Mouse (Mus musculus) limb, embryonic 13.5 days (tissue): ENCODE results near the gene Clec11a. TPM values are rescaled to one million over a fixed set of nuclear protein-coding genes. Genes with fewer than 3 reads are reported as not detected.

Experiments
- ATAC-seq: fragments of 200-750 bp; cut with Nextera tagmentation; 2 replicates; pipeline ENCODE4 v1.8.0; 2017; ENCODE audit warnings: low read depth, moderate number of reproducible peaks, moderate TSS enrichment; ENCODE audit not compliant: low FRiP score
- H3K27ac ChIP-seq: fragments of 300-500 bp; sonication (generic); 2 replicates; pipeline ENCODE4 v1.5.1; 2015; ENCODE audit warnings: inconsistent platforms, mild to moderate bottlenecking, moderate library complexity
- H3K27me3 ChIP-seq: fragments of 300-500 bp; sonication (generic); 2 replicates; pipeline ENCODE4 v1.6.1; 2015; ENCODE audit warnings: mild to moderate bottlenecking, inconsistent platforms
- H3K36me3 ChIP-seq: fragments of 300-500 bp; sonication (generic); 2 replicates; pipeline ENCODE4 v1.6.1; 2015; ENCODE audit warnings: inconsistent platforms, mild to moderate bottlenecking, moderate library complexity
- H3K4me1 ChIP-seq: fragments of 300-500 bp; sonication (generic); 2 replicates; pipeline ENCODE4 v1.6.1; 2015; ENCODE audit warnings: inconsistent platforms
- H3K4me2 ChIP-seq: fragments of 300-500 bp; sonication (generic); replicated peaks from 2 replicates; pipeline ENCODE4 v1.6.1; 2015; ENCODE audit warnings: inconsistent platforms, mild to moderate bottlenecking, moderate library complexity
- H3K4me3 ChIP-seq: fragments of 300-500 bp; sonication (generic); 2 replicates; pipeline ENCODE4 v1.5.1; 2015; ENCODE audit warnings: moderate library complexity, mild to moderate bottlenecking, inconsistent platforms
- H3K9ac ChIP-seq: fragments of 300-500 bp; sonication (generic); 2 replicates; pipeline ENCODE4 v1.6.1; 2015; ENCODE audit warnings: mild to moderate bottlenecking, inconsistent platforms
- H3K9me3 ChIP-seq: fragments of 300-500 bp; sonication (generic); 2 replicates; pipeline ENCODE4 v1.6.1; 2016; ENCODE audit warnings: inconsistent platforms
- WGBS: fragments of 180-500 bp; shearing (Covaris S2); methylation state at CpG from one replicate; pipeline ENCODE4 v1.1.7; 2015; 5-methylcytosine and 5-hydroxymethylcytosine counted together
- polyA plus RNA-seq: library from polyadenylated mRNA; unstranded; fragments of >200 nt; fragmentation: Nextera tagmentation; extraction: Ambion mirVana; gene quantifications from 2 replicates; pipeline ENCODE4 v1.2.1, GENCODE M21; 2015

Clec11a gene
- polyA plus RNA-seq, 1 experiment from 2014 or later, result 6.3 TPM

DNA sequence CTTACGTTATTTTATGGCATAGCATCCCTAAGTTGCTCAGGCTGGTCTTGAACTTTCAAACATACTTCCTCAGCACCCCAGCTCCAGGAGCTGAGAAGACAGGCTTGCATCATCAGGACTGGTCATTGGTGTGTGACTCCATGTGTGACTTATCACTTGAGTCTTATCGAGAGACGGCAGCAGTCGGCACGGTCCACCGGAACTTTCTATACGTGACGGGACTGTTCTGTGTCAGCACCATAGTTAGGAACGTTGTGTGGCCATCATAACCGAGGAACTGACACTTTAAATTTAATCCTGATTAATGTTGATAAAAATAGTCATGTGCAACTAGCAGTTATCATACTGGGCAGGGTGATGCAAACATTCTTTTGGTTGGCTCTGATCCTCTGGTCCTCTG lies 34.4 kb upstream of the Clec11a start:
- 91% methylated on average over 10 of the region's 10 CpGs for WGBS
- no peak overlapping the region for H3K27ac ChIP-seq
- no peaks in the 10 kb centered on the region for H3K9me3 ChIP-seq
- H3K9ac ChIP-seq, result no peak overlapping the region
- no peak overlapping the region for H3K4me2 ChIP-seq
- ATAC-seq, result no peak
- H3K4me3 ChIP-seq, result no peak overlapping the region
- peaks cover 96% of the 10 kb centered on the region for H3K27me3 ChIP-seq
- H3K36me3 ChIP-seq, result no peaks in the 10 kb centered on the region
- peaks cover under 1% of the 10 kb centered on the region for H3K4me1 ChIP-seq

DNA sequence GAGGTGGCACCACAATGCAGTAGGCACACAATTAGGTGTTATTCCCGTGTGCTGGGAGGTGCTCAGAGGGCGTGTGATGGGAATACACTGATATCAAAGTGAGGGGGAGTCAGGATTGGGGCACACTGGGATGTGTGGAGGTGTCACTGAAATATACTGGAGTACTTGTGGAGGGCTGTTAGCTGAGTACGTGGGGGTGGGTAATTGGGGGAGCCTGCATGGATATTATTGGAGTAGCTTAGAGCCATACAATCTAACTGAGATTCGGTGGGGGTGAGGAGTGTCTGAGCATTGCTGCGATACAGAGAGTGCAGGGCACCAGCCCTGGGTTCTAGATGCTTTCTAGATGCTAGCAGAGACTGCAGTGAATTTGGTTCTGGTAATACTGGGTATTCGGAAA lies 33.5 kb upstream of the Clec11a start:
- H3K4me2 ChIP-seq, result no peak overlapping the region
- WGBS, result 67% methylated on average over 6 of the region's 6 CpGs
- peaks cover 9% of the 10 kb centered on the region for H3K4me1 ChIP-seq
- H3K9me3 ChIP-seq, result no peaks in the 10 kb centered on the region
- no peaks in the 10 kb centered on the region for H3K36me3 ChIP-seq
- H3K4me3 ChIP-seq, result no peak overlapping the region
- no peak overlapping the region for H3K27ac ChIP-seq
- no peak overlapping the region for H3K9ac ChIP-seq
- ATAC-seq, result no peak
- peaks cover 97% of the 10 kb centered on the region for H3K27me3 ChIP-seq

DNA sequence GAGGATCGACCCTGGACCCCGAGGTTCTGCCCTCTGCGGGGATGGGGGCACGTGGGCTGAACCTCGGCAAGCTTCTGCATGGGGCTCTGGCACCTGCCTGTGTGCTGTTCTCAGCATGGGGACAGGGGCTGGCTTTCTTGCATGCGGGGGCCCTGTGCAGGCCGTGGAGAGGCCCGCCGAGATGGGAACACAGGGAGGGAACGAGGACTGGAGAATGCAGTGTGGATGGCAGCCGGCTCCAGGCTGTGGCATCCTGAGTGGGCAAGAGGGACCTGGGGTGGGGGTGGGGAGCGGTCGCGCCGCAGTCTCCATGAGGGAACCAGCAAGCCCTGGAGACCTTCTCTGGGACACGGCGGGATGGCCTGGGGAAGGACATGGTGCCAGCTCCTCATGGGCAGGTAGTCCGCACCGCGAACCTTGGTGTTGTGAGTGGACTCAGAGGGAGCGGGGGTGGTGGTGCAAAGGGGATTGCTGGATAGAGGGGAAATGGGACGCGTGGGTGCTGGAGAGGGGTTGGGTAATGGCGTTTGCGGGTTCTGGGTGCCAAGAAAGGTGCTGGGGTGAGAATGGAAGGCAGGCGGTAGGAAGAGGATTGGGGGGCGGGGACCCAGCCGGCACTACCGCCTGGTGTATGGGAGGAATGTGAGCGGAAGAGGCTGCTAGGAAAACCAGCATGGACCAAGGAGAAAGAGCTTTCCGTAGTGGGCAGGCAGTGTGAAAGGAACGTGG lies 30.6 kb upstream of the Clec11a start:
- Histone ChIP-seq H3K4me2 (no peak overlapping the region), H3K27me3 (peaks cover 98% of the 10 kb centered on the region), H3K36me3 (no peaks in the 10 kb centered on the region; the same call in 1 of the 2 replicates), H3K4me1 (peaks cover 9% of the 10 kb centered on the region), H3K9me3 (no peaks in the 10 kb centered on the region), H3K27ac (no peak overlapping the region), H3K9ac (no peak overlapping the region), H3K4me3 (no peak overlapping the region)
- ATAC-seq, result no peak
- WGBS, result 3% methylated on average over 32 of the region's 32 CpGs

DNA sequence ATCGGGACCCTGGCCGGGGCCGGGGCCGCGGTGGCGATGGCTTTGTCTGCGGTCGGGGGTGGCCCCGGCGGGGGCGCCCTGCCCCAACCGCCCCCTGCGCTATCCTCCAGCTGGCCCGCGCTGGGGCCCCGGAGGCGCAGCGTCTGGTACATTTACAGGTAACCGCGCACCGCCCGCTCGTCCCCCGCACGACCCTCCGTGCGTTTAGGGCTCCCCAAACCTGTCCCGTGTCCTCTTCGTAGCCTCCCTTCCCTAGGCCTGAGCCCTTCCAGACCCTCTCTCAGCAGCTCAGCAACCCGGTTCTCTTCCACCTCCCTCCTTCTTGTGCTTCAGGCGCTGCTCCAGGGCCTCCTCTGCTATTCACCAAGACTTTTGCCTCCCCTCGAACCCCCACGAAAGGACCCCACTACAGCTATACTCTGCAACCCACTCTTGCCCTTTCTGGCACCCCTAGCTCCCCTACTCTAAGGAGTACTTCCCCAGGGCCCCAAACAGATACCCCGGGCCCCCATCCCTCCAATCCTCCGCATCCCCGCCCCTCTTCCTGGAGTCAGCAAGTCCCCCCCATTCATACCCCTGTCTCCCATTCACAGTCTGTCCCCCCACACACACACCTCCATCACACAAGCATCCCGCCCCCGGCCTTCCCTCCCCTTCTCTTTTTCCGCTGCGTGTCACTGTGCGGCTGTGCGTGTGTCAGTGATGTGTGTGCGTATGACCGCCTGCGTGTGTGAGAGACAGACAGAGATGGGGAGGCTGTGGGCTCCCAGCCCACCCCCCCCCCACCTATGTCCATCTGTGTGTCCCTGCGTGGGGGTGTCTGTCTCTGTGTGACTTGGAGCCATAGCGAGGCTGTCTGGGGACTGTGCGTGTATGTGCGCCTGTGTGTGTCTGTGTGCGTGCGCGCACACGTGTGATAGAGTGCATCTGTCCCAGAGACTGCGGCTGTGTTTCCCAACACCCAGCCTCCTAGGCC lies 29.6 kb upstream of the Clec11a start:
- 2% methylated on average over 38 of the region's 54 CpGs for WGBS
- Histone ChIP-seq H3K27me3 (peaks cover 97% of the 10 kb centered on the region), H3K9me3 (no peaks in the 10 kb centered on the region), H3K4me2 (peak overlapping the region; percentile 78), H3K4me1 (peaks cover 9% of the 10 kb centered on the region), H3K4me3 (peak overlapping the region; percentile 46), H3K9ac (no peak overlapping the region), H3K36me3 (no peaks in the 10 kb centered on the region; the same call in 1 of the 2 replicates), H3K27ac (no peak overlapping the region)
- ATAC-seq, result no peak

DNA sequence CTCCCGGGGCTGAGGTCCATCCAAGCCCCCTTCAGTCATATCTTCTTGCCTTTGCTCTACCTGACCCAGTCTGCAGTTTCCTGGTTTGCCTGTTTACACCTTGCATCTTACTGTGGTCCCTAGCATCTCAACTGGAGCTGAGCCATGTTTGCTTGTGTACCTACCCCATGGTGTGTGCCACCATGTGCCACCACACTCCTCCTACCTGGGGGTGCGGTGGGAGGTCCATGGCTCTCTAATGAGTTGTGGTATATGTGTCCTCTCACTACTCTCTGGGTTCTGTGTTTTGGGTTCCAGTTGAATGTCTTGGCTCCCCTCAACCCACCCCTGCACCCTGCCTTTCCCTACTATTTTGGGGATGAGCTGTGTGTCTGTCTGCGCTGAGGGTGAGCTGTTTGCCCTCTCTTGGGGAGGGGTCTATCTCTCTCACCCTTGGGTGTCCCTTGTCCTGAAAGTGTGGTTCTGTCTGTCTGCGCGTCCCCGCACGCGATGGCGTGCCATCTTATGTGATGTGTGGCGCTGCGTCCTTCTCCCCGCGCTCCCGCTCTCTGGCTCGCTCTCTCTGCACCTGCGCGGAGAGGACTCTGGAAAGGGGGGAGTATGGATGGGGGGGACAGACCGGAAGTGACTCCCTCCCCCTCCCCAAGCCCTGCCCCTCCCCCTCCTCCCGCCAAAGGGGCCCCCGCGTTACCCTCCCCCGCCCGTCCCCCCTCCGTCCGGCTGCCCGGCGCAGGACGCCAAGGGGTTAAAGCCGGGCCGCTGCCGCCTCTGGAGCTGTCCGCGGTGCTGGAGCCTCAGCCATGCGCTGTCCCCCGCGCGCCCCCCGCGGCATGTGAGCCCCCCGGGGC lies 28.6 kb upstream of the Clec11a start:
- WGBS, result 6% methylated on average over 18 of the region's 40 CpGs

DNA sequence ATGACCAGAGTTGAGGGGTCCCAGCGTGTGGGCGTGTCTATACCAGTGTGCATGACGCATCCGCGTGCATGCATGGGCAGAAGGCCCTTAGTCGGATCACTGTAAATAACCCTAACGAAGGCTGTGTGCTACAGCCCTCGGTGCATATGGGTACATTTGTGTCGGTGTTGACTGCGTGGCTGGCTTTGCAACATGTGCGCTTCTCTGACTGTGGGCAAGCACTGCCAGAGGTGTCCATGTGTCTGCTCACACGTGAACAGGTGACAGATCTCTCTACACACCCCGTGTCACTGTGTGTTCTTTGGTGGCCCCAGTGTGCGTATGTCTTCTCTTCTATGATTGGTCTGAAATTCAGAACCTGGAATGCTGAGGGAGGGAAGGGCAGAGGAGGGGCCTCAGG lies 27.4 kb upstream of the Clec11a start:
- Histone ChIP-seq H3K27me3 (peaks cover 91% of the 10 kb centered on the region), H3K9me3 (no peaks in the 10 kb centered on the region), H3K4me2 (no peak overlapping the region), H3K9ac (no peak overlapping the region), H3K4me1 (peaks cover 9% of the 10 kb centered on the region), H3K27ac (no peak overlapping the region), H3K36me3 (no peaks in the 10 kb centered on the region; the same call in 1 of the 2 replicates), H3K4me3 (no peak overlapping the region)
- no peak for ATAC-seq
- 57% methylated on average over 14 of the region's 14 CpGs for WGBS

More for the DNA sequence above, 28.6 kb upstream of the Clec11a start:
- 0 out of 2 replicates have a peak, but pooled peaks have one; percentile 34 for ATAC-seq
- Histone ChIP-seq H3K4me3 (peak overlapping the region; percentile 46), H3K4me1 (peaks cover 9% of the 10 kb centered on the region), H3K9me3 (no peaks in the 10 kb centered on the region), H3K27me3 (peaks cover 93% of the 10 kb centered on the region), H3K9ac (no peak overlapping the region), H3K27ac (no peak overlapping the region), H3K36me3 (no peaks in the 10 kb centered on the region; the same call in 1 of the 2 replicates), H3K4me2 (peak overlapping the region; percentile 78)

DNA sequence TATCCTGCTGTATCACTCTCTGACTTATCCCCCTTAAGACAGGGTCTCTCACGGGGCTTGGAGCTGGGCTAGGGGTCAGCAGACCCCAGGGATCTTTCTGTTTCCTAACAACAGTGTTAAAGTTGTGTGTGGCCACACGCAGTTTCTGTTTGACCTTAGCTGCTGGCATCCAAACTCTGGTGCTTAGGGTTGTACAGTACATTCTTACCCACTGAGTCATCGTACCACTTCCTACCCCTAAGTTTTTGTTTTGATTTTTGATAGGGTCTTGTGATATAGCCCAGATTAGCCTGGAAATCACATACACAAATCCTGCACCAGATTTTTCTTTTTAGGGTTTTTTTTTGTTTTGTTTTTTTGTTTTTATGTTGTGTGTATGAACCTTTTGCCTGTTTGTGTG lies 25.6 kb upstream of the Clec11a start:
- H3K9ac ChIP-seq, result no peak overlapping the region
- H3K27me3 ChIP-seq, result peaks cover 82% of the 10 kb centered on the region
- no peak for ATAC-seq
- no peak overlapping the region for H3K27ac ChIP-seq
- H3K4me2 ChIP-seq, result no peak overlapping the region
- no peak overlapping the region for H3K4me3 ChIP-seq
- no peaks in the 10 kb centered on the region; the same call in 1 of the 2 replicates for H3K36me3 ChIP-seq
- H3K4me1 ChIP-seq, result peaks cover 9% of the 10 kb centered on the region
- 66% methylated on average over 3 of the region's 3 CpGs for WGBS
- H3K9me3 ChIP-seq, result no peaks in the 10 kb centered on the region

DNA sequence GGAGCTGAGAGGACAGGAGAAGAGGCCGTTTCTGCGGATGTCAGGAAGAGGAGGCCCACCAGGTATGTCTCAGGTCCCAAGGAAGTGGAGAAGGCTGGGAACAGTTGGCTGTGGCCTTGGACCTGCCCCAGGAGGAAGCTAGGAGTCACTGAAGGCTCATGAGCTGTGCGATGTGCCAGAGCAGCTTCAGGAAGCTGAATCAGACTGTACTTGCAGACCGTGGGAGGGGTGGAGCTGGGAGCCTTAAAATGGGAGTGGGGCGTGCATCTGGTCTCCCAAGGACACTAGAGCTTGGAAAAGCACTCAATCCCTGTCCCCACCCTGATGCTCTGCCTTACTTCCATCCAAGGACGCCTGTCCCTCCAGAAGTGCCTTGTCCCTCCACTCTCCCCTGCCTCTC lies 19.9 kb upstream of the Clec11a start:
- no peak overlapping the region for H3K4me3 ChIP-seq
- H3K27me3 ChIP-seq, result peaks cover 68% of the 10 kb centered on the region
- H3K4me2 ChIP-seq, result no peak overlapping the region
- no peaks in the 10 kb centered on the region for H3K4me1 ChIP-seq
- WGBS, result 50% methylated on average over 6 of the region's 6 CpGs
- no peak overlapping the region for H3K9ac ChIP-seq
- no peaks in the 10 kb centered on the region; the same call in 1 of the 2 replicates for H3K36me3 ChIP-seq
- no peaks in the 10 kb centered on the region for H3K9me3 ChIP-seq
- no peak overlapping the region for H3K27ac ChIP-seq
- no peak for ATAC-seq

DNA sequence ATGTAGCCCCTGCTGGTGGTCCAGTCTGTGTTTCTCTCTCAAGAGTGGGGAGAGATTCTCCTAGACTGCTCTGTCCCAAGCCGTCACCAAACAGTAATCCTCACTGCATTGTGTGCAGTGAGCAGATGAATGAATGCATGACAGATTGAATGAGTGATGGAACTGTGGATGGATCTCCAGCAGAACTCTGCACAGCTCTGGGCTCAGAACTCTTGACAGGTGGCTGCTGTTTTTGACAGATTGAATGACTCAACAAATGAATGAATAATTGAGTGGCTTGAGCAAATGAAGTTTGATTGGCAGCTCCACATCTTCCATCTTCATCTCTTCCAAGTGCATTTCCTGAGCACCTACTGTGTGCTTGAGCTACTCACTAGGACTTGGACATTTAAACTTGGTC lies 15.6 kb upstream of the Clec11a start:
- H3K27ac ChIP-seq, result no peak overlapping the region
- no peak overlapping the region for H3K9ac ChIP-seq
- peaks cover 40% of the 10 kb centered on the region for H3K27me3 ChIP-seq
- no peak overlapping the region for H3K4me3 ChIP-seq
- H3K4me2 ChIP-seq, result no peak overlapping the region
- no peaks in the 10 kb centered on the region for H3K9me3 ChIP-seq
- no peak for ATAC-seq
- H3K36me3 ChIP-seq, result peaks cover 5% of the 10 kb centered on the region
- H3K4me1 ChIP-seq, result no peaks in the 10 kb centered on the region
- WGBS, result 79% methylated on average over 1 of the region's 1 CpGs

DNA sequence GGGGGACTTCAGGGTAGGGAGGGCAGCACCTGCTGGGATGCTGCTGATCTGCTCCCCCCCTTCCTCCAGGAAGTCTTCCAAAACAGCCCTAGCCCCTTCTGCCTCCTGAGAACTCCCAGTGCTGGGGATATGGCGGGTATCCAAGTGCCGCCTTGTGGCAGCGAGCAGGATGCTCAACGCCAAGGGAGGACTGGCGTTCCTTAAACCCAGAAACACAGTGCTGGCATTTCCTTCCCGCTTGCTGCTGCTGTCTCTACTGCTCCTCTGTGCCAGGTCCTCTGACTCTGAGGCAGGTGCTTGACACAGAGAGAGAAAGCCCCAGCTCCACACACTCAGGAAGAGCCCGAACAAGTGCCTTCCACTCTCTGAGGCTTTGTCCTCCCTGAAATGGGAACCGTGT lies 14.2 kb upstream of the Clec11a start:
- H3K9ac ChIP-seq, result no peak overlapping the region
- H3K4me3 ChIP-seq, result no peak overlapping the region
- H3K27ac ChIP-seq, result no peak overlapping the region
- no peak overlapping the region for H3K4me2 ChIP-seq
- 54% methylated on average over 8 of the region's 8 CpGs for WGBS
- peaks cover 31% of the 10 kb centered on the region for H3K27me3 ChIP-seq
- H3K9me3 ChIP-seq, result no peaks in the 10 kb centered on the region
- ATAC-seq, result no peak
- no peaks in the 10 kb centered on the region for H3K4me1 ChIP-seq
- peaks cover 10% of the 10 kb centered on the region for H3K36me3 ChIP-seq

DNA sequence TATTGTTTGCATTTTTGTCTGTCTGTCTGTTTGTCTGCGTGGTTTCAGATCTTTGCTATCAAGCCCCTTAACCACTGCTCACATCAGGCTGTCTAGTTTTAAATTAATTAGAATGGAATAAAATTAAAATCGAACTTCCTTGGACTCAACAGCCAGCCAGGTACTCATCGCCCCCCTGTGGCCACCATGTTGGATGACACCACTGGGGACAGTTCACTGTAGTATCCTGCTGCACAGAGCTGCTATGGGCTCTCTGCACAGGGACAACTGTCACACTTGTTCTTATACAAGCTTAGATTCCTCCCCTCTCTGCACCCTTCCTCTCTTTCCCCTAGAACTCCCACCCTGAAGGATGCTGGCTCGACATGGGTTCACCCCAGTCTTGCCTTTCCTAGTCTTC lies 11.2 kb upstream of the Clec11a start:
- no peak overlapping the region for H3K9ac ChIP-seq
- H3K27ac ChIP-seq, result no peak overlapping the region
- no peak for ATAC-seq
- no peak overlapping the region for H3K4me3 ChIP-seq
- WGBS, result 40% methylated on average over 4 of the region's 4 CpGs
- H3K27me3 ChIP-seq, result peaks cover 13% of the 10 kb centered on the region
- peaks cover 10% of the 10 kb centered on the region for H3K36me3 ChIP-seq
- H3K4me2 ChIP-seq, result no peak overlapping the region
- H3K9me3 ChIP-seq, result no peaks in the 10 kb centered on the region
- no peaks in the 10 kb centered on the region for H3K4me1 ChIP-seq
